Mouse (Mus musculus) brain, adult 2 months (tissue): Measurements from ENCODE around the gene Gpr153.
A peak's percentile ranks its signal among the peaks of the same experiment; 100 is the strongest.

Experiments
- DNase-seq: peaks from one replicate; pipeline ENCODE4 v3.0.0; 2011; ENCODE audit warnings: low read depth, low spot score

The Gpr153 gene

GRCm38 (mm10) chr4:152287317-152288120 lies 13.5 kb downstream of the Gpr153 start:
- DNase-seq: no peak

- no peak for DNase-seq
These were observed 14.4 kb downstream of the Gpr153 start for GRCm38 (mm10) chr4:152288398-152288945.

- DNase-seq: no peak
These were observed 16.4 kb downstream of the Gpr153 start for GRCm38 (mm10) chr4:152290385-152290784.

- no peak for DNase-seq
These were observed 17.0 kb downstream of the Gpr153 start for GRCm38 (mm10) chr4:152290991-152291390.

GRCm38 (mm10) chr4:152291562-152291961 lies 17.5 kb downstream of the Gpr153 start, which contains the start of gene Hes3:
Hes3 (minus strand) TSS chr4:152291662.
- DNase-seq: no peak

GRCm38 (mm10) chr4:152292102-152292765 lies 18.2 kb downstream of the Gpr153 start:
- DNase-seq: peak; percentile 56

GRCm38 (mm10) chr4:152294188-152294929 lies 20.3 kb downstream of the Gpr153 start:
- no peak for DNase-seq

- DNase-seq: no peak
These were observed 21.9 kb downstream of the Gpr153 start for GRCm38 (mm10) chr4:152295916-152296315.

- no peak for DNase-seq
These were observed 22.3 kb downstream of the Gpr153 start for GRCm38 (mm10) chr4:152296371-152296770.

GRCm38 (mm10) chr4:152296874-152297861 lies 23.1 kb downstream of the Gpr153 start, which contains the start of gene Icmt:
Icmt (plus strand) TSS chr4:152297227.
- peak; percentile 99 for DNase-seq

- no peak for DNase-seq
These were observed 24.8 kb downstream of the Gpr153 start for GRCm38 (mm10) chr4:152298836-152299235.

- DNase-seq: no peak
These were observed 26.3 kb downstream of the Gpr153 start for GRCm38 (mm10) chr4:152300375-152300774.

- DNase-seq: no peak
These were observed 28.0 kb downstream of the Gpr153 start for GRCm38 (mm10) chr4:152302012-152302411.

GRCm38 (mm10) chr4:152303172-152303571 lies 29.1 kb downstream of the Gpr153 start:
- DNase-seq: no peak

GRCm38 (mm10) chr4:152304685-152305084 lies 30.7 kb downstream of the Gpr153 start:
- DNase-seq: peak; percentile 58

GRCm38 (mm10) chr4:152305991-152306390 lies 32.0 kb downstream of the Gpr153 start:
- DNase-seq: no peak

GRCm38 (mm10) chr4:152307542-152307941 lies 33.5 kb downstream of the Gpr153 start:
- DNase-seq: no peak

GRCm38 (mm10) chr4:152312186-152312585 lies 38.2 kb downstream of the Gpr153 start:
- no peak for DNase-seq

- DNase-seq: peak; percentile 60
These were observed 39.2 kb downstream of the Gpr153 start for GRCm38 (mm10) chr4:152313211-152313632.

GRCm38 (mm10) chr4:152313934-152314333 lies 39.9 kb downstream of the Gpr153 start:
- DNase-seq: peak; percentile 64
